Mouse (Mus musculus): ENCODE results near the gene Phlpp2. TPM values are rescaled to one million over a fixed set of nuclear protein-coding genes. Genes with fewer than 3 reads are reported as not detected.

Gene Phlpp2
- polyA plus RNA-seq, 1 experiment: 23.5 TPM

GRCm38 (mm10) chr8:109992951-109993350 lies 124.6 kb downstream of the Phlpp2 start:
- no peaks in the 10 kb centered on the region for H3K4me1 ChIP-seq (ENCODE audit: control insufficient read depth, insufficient read depth, low read length)
- H3K27ac ChIP-seq (ENCODE audit: insufficient read depth, low read length): no peak overlapping the region
- TF ChIP-seq POLR2A (IDR thresholded peaks at IDR 0.05; ENCODE audit: extremely low read depth, insufficient read depth, low read length) (no peak), CTCF (IDR thresholded peaks at IDR 0.05; ENCODE audit: extremely low read depth, insufficient read depth, low read length) (no peak)
- no peak overlapping the region for H3K4me3 ChIP-seq (ENCODE audit: insufficient read depth, low read length)

Other genes starting within 250 kb of the Phlpp2 start
- gene Ist1, start 175.3 kb upstream of the Phlpp2 start, polyA plus RNA-seq (2012; rRNA removed): 88.1 and 88.9 TPM in 2 replicates
- 47.6 and 56.1 TPM in 2 replicates for gene Zfp821, start 163.0 kb upstream of the Phlpp2 start, polyA plus RNA-seq (2012; rRNA removed)
- gene Atxn1l, start 130.8 kb upstream of the Phlpp2 start, polyA plus RNA-seq (2012; rRNA removed): 14.2 and 14.4 TPM in 2 replicates
- 68.4 and 68.9 TPM in 2 replicates for gene Ap1g1, start 90.0 kb upstream of the Phlpp2 start, polyA plus RNA-seq (2012; rRNA removed)
- 0.19 TPM in 1 of 2 replicates, not detected in the other for gene Marveld3, start 93.7 kb downstream of the Phlpp2 start, polyA plus RNA-seq (2012; rRNA removed)
- gene Tat, start 121.9 kb downstream of the Phlpp2 start, polyA plus RNA-seq (2012; rRNA removed): not detected in 2 replicates
- gene Chst4, start 171.2 kb downstream of the Phlpp2 start, polyA plus RNA-seq (2012; rRNA removed): 0.08 and 0.15 TPM in 2 replicates
- gene Zfp612, start 211.2 kb downstream of the Phlpp2 start, polyA plus RNA-seq (2012; rRNA removed): 27.7 and 28.1 TPM in 2 replicates
- not detected in 2 replicates for gene Gm21964, start 232.7 kb downstream of the Phlpp2 start, polyA plus RNA-seq (2012; rRNA removed)
- not detected in 2 replicates for gene Gm17720, start 234.2 kb downstream of the Phlpp2 start, polyA plus RNA-seq (2012; rRNA removed)